Mouse (Mus musculus) hindbrain, embryonic 14.5 days (tissue): ENCODE data around the gene Tmem74b. TPM values are rescaled to one million over a fixed set of nuclear protein-coding genes. Genes with fewer than 3 reads are reported as not detected.
A peak's percentile ranks its signal among the peaks of the same experiment; 100 is the strongest.

Experiments used
- ATAC-seq: fragments of 200-750 bp; cut with Nextera tagmentation; 2 replicates; pipeline ENCODE4 v1.8.0; 2017; ENCODE audit warnings: moderate number of reproducible peaks, mild to moderate bottlenecking, moderate TSS enrichment, moderate library complexity; ENCODE audit not compliant: low FRiP score
- DNase-seq: peaks from one replicate; pipeline ENCODE4 v3.0.0-alpha.2; 2015; ENCODE audit warnings: low spot score
- H3K27ac ChIP-seq: fragments of 300-500 bp; sonication (generic); 2 replicates; pipeline ENCODE4 v1.5.1; 2014; ENCODE audit warnings: mild to moderate bottlenecking, moderate library complexity
- H3K27me3 ChIP-seq: fragments of 300-500 bp; sonication (generic); 2 replicates; pipeline ENCODE4 v1.6.1; 2014; ENCODE audit warnings: mild to moderate bottlenecking, low read length, mixed read lengths; ENCODE audit not compliant: control insufficient read depth, insufficient read depth
- H3K36me3 ChIP-seq: fragments of 300-500 bp; sonication (generic); replicated peaks from 2 replicates; pipeline ENCODE4 v1.6.1; 2014; ENCODE audit not compliant: control insufficient read depth, insufficient read depth
- H3K4me1 ChIP-seq: fragments of 300-500 bp; sonication (generic); replicated peaks from 2 replicates; pipeline ENCODE4 v1.6.1; 2014; ENCODE audit warnings: antibody characterized with exemption, low read length, mixed read lengths; ENCODE audit not compliant: control insufficient read depth, insufficient read depth
- H3K4me2 ChIP-seq: fragments of 300-500 bp; sonication (generic); replicated peaks from 2 replicates; pipeline ENCODE4 v1.6.1; 2014; ENCODE audit warnings: mild to moderate bottlenecking, moderate library complexity
- H3K4me3 ChIP-seq: fragments of 300-500 bp; sonication (generic); replicated peaks from 2 replicates; pipeline ENCODE4 v1.5.1; 2014; ENCODE audit warnings: mild to moderate bottlenecking, low read length
- H3K9ac ChIP-seq: fragments of 300-500 bp; sonication (generic); 2 replicates; pipeline ENCODE4 v1.6.1; 2014
- H3K9me3 ChIP-seq: fragments of 300-500 bp; sonication (generic); 2 replicates; pipeline ENCODE4 v1.6.1; 2016; ENCODE audit warnings: low read length; ENCODE audit not compliant: control insufficient read depth
- WGBS: fragments of 180-500 bp; shearing (Covaris S2); extraction: QIAGEN DNeasy Blood & Tissue Kit; methylation state at CpG from one replicate; pipeline ENCODE4 v1.1.7; 2014; 5-methylcytosine and 5-hydroxymethylcytosine counted together
- polyA plus RNA-seq: library from polyadenylated mRNA; unstranded; fragments of >200 nt; fragmentation: Nextera tagmentation; extraction: Ambion mirVana; gene quantifications from 2 replicates; pipeline ENCODE4 v1.2.1, GENCODE M21; 2014

Gene Tmem74b
- polyA plus RNA-seq, 1 experiment from 2014 or later, result 25.3 TPM

GRCm38 (mm10) chr2:151739081-151739480 is 37.3 kb downstream of the Tmem74b start:
- Histone ChIP-seq H3K9me3 (no peaks in the 10 kb centered on the region), H3K27me3 (no peaks in the 10 kb centered on the region), H3K9ac (no peak overlapping the region), H3K4me3 (no peak overlapping the region), H3K36me3 (peaks cover 11% of the 10 kb centered on the region), H3K4me2 (no peak overlapping the region), H3K4me1 (peaks cover 19% of the 10 kb centered on the region), H3K27ac (no peak overlapping the region)
- ATAC-seq (no peak), DNase-seq (no peak)
- WGBS, result 88% methylated on average over 3 of the region's 3 CpGs

- Histone ChIP-seq H3K4me3 (no peak overlapping the region), H3K9ac (no peak overlapping the region), H3K9me3 (no peaks in the 10 kb centered on the region), H3K27me3 (no peaks in the 10 kb centered on the region), H3K4me2 (peak overlapping the region; percentile 95), H3K27ac (no peak overlapping the region), H3K4me1 (peaks cover 19% of the 10 kb centered on the region), H3K36me3 (peaks cover 7% of the 10 kb centered on the region)
- DNase-seq, result no peak
- 94% methylated on average over 7 of the region's 7 CpGs for WGBS
- no peak for ATAC-seq
These were observed 37.7 kb downstream of the Tmem74b start for GRCm38 (mm10) chr2:151739505-151739904.

DNA sequence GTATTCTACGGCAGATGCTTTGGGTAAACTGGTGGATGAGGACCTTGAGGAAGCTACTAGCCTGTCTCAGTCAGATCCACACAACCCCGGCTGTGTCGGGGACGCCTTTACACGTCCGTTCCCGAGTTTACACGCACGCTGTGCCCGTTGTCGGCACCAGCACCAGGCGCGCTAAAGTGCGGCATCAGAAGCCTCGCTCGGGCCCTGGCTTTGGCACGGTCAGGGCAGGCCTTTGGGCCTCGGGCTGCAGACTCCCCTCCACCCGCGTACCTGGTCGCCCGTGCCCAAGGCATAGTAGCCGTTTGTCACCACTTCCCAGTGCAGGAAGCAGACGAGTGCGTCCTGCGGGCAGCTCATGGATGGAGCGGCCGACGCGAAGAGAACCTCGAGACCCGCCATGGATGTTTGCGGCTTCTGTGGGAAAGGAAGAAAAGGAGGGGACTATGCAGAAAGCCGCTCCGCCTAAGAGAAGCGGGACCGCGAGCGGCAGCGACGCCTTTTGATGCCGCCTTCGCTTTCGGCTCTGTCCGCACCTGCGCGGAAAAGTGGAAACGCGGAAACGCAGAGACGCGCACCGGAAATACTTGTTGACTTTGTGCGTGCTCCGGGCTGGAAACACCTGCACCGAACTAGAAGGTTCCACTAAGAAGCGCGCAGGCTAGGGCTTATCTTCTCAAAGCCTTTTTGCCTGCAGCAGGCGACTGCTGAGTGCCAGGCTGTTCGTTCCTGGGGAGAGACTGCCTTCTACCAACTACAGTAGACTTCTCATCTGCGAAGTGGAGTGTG is 39.1 kb downstream of the Tmem74b start:
- Histone ChIP-seq H3K27ac (peak overlapping the region; percentile 80), H3K4me1 (peaks cover 19% of the 10 kb centered on the region), H3K4me2 (peak overlapping the region; percentile 95), H3K9me3 (no peaks in the 10 kb centered on the region), H3K27me3 (no peaks in the 10 kb centered on the region), H3K36me3 (no peaks in the 10 kb centered on the region), H3K9ac (peak overlapping the region; percentile 81), H3K4me3 (peak overlapping the region; percentile 80)
- under 1% methylated on average over 61 of the region's 61 CpGs for WGBS
- DNase-seq (peak; percentile 94), ATAC-seq (peak; percentile 94)

- 97% methylated on average over 1 of the region's 1 CpGs for WGBS
- DNase-seq, result no peak
- no peaks in the 10 kb centered on the region for H3K36me3 ChIP-seq
- no peaks in the 10 kb centered on the region for H3K27me3 ChIP-seq
- no peaks in the 10 kb centered on the region for H3K9me3 ChIP-seq
- H3K4me3 ChIP-seq, result no peak overlapping the region
- H3K9ac ChIP-seq, result no peak overlapping the region
- H3K4me2 ChIP-seq, result no peak overlapping the region
- H3K27ac ChIP-seq, result no peak overlapping the region
- no peak for ATAC-seq
- peaks cover 19% of the 10 kb centered on the region for H3K4me1 ChIP-seq
These were observed 40.3 kb downstream of the Tmem74b start for GRCm38 (mm10) chr2:151742084-151742483.

- H3K27me3 ChIP-seq, result no peaks in the 10 kb centered on the region
- no peak overlapping the region for H3K9ac ChIP-seq
- H3K27ac ChIP-seq, result no peak overlapping the region
- no peak overlapping the region for H3K4me3 ChIP-seq
- H3K4me2 ChIP-seq, result no peak overlapping the region
- no peaks in the 10 kb centered on the region for H3K36me3 ChIP-seq
- ATAC-seq (no peak), DNase-seq (no peak)
- WGBS, result 76% methylated on average over 6 of the region's 6 CpGs
- peaks cover 19% of the 10 kb centered on the region for H3K4me1 ChIP-seq
- no peaks in the 10 kb centered on the region for H3K9me3 ChIP-seq
These were observed 41.3 kb downstream of the Tmem74b start for GRCm38 (mm10) chr2:151742850-151743679.

GRCm38 (mm10) chr2:151743845-151744244 is 42.0 kb downstream of the Tmem74b start, which contains the start of gene Psmf1:
Gene Psmf1, minus strand, starts transcription at chr2:151744186.
- no peak within 1 kb of the TSS for H3K4me3 ChIP-seq
- no peaks in the 10 kb centered on the region for H3K36me3 ChIP-seq

GRCm38 (mm10) chr2:151747847-151748705 is 46.3 kb downstream of the Tmem74b start:
- Histone ChIP-seq H3K27ac (peak overlapping the region; percentile 2; the same call in 1 of the 2 replicates), H3K9ac (no peak overlapping the region; the same call in 1 of the 2 replicates), H3K27me3 (no peaks in the 10 kb centered on the region), H3K4me3 (no peak overlapping the region), H3K4me1 (peaks cover 5% of the 10 kb centered on the region; the same call in 1 of the 2 replicates), H3K36me3 (no peaks in the 10 kb centered on the region), H3K4me2 (0 out of 2 replicates have a peak overlapping the region, but pooled peaks have one; percentile 1), H3K9me3 (no peaks in the 10 kb centered on the region)
- DNase-seq (peak; percentile 89), ATAC-seq (peak; percentile 88)
- 28% methylated on average over 19 of the region's 19 CpGs for WGBS

More at GRCm38 (mm10) chr2:151743845-151744244, 42.0 kb downstream of the Tmem74b start, which contains the start of gene Psmf1:
- ATAC-seq (no peak), DNase-seq (no peak)
- Histone ChIP-seq H3K27me3 (no peaks in the 10 kb centered on the region), H3K4me1 (peaks cover 23% of the 10 kb centered on the region), H3K9ac (no peak within 1 kb of the TSS), H3K9me3 (no peaks in the 10 kb centered on the region), H3K27ac (no peak within 1 kb of the TSS), H3K4me2 (no peak within 1 kb of the TSS)

- WGBS, result 79% methylated on average over 5 of the region's 5 CpGs
- H3K4me3 ChIP-seq, result no peak overlapping the region
- ATAC-seq (no peak), DNase-seq (no peak)
- no peak overlapping the region for H3K27ac ChIP-seq
- H3K9me3 ChIP-seq, result no peaks in the 10 kb centered on the region
- H3K9ac ChIP-seq, result no peak overlapping the region
- H3K4me2 ChIP-seq, result no peak overlapping the region
- no peaks in the 10 kb centered on the region for H3K27me3 ChIP-seq
- no peaks in the 10 kb centered on the region for H3K36me3 ChIP-seq
- H3K4me1 ChIP-seq, result peaks cover 5% of the 10 kb centered on the region; the same call in 1 of the 2 replicates
These were observed 49.5 kb downstream of the Tmem74b start for GRCm38 (mm10) chr2:151751330-151751729.
